Mouse (Mus musculus): ENCODE data around the gene Smarcd1.

The Smarcd1 gene

DNA sequence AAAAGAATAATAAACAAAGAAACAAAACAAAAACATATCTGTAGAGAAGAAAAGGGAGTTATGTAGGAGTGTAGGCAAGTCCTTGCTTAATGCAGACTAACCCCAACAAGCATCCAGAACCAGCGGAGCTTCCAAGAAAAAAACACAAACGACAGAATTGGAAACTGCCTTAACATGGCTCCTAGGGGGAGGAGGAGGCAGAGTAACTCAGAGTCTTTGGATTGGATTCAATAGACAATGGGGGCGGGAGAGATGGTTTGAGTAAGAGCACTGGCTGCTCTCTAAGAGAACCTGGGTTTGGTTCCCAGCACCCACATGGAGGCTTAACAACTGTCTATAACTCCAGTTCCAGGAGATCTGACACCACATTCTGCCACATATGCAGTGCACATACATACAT lies 29.7 kb downstream of the Smarcd1 start:
- no peak for DNase-seq (ENCODE audit: low spot score)

- no peak for DNase-seq (ENCODE audit: low spot score)
Measured at GRCm38 (mm10) chr15:99733186-99733585, 31.3 kb downstream of the Smarcd1 start.

- DNase-seq (ENCODE audit: low spot score), result peak; percentile 100
Measured at GRCm38 (mm10) chr15:99735631-99736030, 33.7 kb downstream of the Smarcd1 start.

- no peak for DNase-seq (ENCODE audit: low spot score)
Measured at GRCm38 (mm10) chr15:99736675-99737074, 34.7 kb downstream of the Smarcd1 start.

- DNase-seq (ENCODE audit: low spot score), result no peak
Measured at GRCm38 (mm10) chr15:99740229-99740628, 38.3 kb downstream of the Smarcd1 start.

GRCm38 (mm10) chr15:99754204-99754603 lies 52.3 kb downstream of the Smarcd1 start:
- no peak for DNase-seq (ENCODE audit: low spot score)

All from ovary, postnatal 36 days (tissue).